Mouse (Mus musculus) testis, adult 2 months (tissue): ENCODE results near the gene D330020A13Rik. TPM values are rescaled to one million over a fixed set of nuclear protein-coding genes. Genes with fewer than 3 reads are reported as not detected.

Source experiments
- H3K27ac ChIP-seq: fragments of 200-500 bp; 2 replicates; pipeline ENCODE4 v1.5.1; 2012; ENCODE audit warnings: low read depth, low read length; ENCODE audit not compliant: control insufficient read depth, insufficient read depth
- H3K27me3 ChIP-seq: fragments of 200-500 bp; 2 replicates; pipeline ENCODE4 v1.6.1; 2012; ENCODE audit warnings: mild to moderate bottlenecking, low read length, moderate library complexity; ENCODE audit not compliant: control insufficient read depth, insufficient read depth
- H3K36me3 ChIP-seq: fragments of 200-500 bp; 2 replicates; pipeline ENCODE4 v1.6.1; 2012; ENCODE audit warnings: mild to moderate bottlenecking, low read length; ENCODE audit not compliant: control insufficient read depth, insufficient read depth
- H3K4me1 ChIP-seq: fragments of 200-500 bp; 2 replicates; pipeline ENCODE4 v1.6.1; 2012; ENCODE audit warnings: low read length; ENCODE audit not compliant: control insufficient read depth, insufficient read depth
- H3K4me3 ChIP-seq: fragments of 200-500 bp; 2 replicates; pipeline ENCODE4 v1.5.1; 2012; ENCODE audit warnings: low read depth, mild to moderate bottlenecking, low read length, moderate library complexity, mixed read lengths; ENCODE audit not compliant: control insufficient read depth
- CTCF ChIP-seq: fragments of 200-500 bp; IDR thresholded peaks from 2 replicates; pipeline ENCODE4 v1.5.1; 2012; ENCODE audit warnings: low read depth, mild to moderate bottlenecking, inconsistent platforms, low read length, moderate library complexity; ENCODE audit not compliant: control insufficient read depth, insufficient read depth, insufficient replicate concordance
- POLR2A ChIP-seq: fragments of 200-500 bp; IDR thresholded peaks from 2 replicates; pipeline ENCODE4 v1.6.1; 2012; ENCODE audit warnings: low read depth, mild to moderate bottlenecking, inconsistent platforms, low read length, moderate library complexity; ENCODE audit not compliant: control insufficient read depth
- polyA plus RNA-seq: library from polyadenylated mRNA; depleted of rRNA; stranded (reverse); fragments of >200 nt; gene quantifications from 2 replicates; pipeline ENCODE4 v1.2.3, GENCODE M21; 2012

The D330020A13Rik gene
- polyA plus RNA-seq, 1 experiment: 0.10 TPM

GRCm38 (mm10) chr6:120274887-120275286 is 19.3 kb upstream of the D330020A13Rik start:
- H3K4me1 ChIP-seq: no peaks in the 10 kb centered on the region
- no peak overlapping the region for H3K27ac ChIP-seq
- TF ChIP-seq CTCF (no peak), POLR2A (no peak)
- no peaks in the 10 kb centered on the region for H3K27me3 ChIP-seq
- H3K36me3 ChIP-seq: no peaks in the 10 kb centered on the region
- H3K4me3 ChIP-seq: no peak overlapping the region

GRCm38 (mm10) chr6:120275301-120275700 is 18.9 kb upstream of the D330020A13Rik start:
- Histone ChIP-seq H3K27ac (no peak overlapping the region), H3K4me3 (no peak overlapping the region), H3K4me1 (no peaks in the 10 kb centered on the region), H3K27me3 (no peaks in the 10 kb centered on the region), H3K36me3 (no peaks in the 10 kb centered on the region)
- TF ChIP-seq CTCF (no peak), POLR2A (no peak)

GRCm38 (mm10) chr6:120276874-120277449 is 17.2 kb upstream of the D330020A13Rik start:
- H3K36me3 ChIP-seq: no peaks in the 10 kb centered on the region
- no peaks in the 10 kb centered on the region for H3K4me1 ChIP-seq
- H3K27me3 ChIP-seq: no peaks in the 10 kb centered on the region
- no peak overlapping the region for H3K27ac ChIP-seq
- H3K4me3 ChIP-seq: no peak overlapping the region
- no peak for TF ChIP-seq CTCF
- TF ChIP-seq POLR2A: no peak

- TF ChIP-seq CTCF: no peak
- no peak for TF ChIP-seq POLR2A
- H3K4me1 ChIP-seq: no peaks in the 10 kb centered on the region
- no peaks in the 10 kb centered on the region for H3K36me3 ChIP-seq
- H3K27ac ChIP-seq: no peak overlapping the region
- H3K27me3 ChIP-seq: no peaks in the 10 kb centered on the region
- H3K4me3 ChIP-seq: no peak overlapping the region
Observed at GRCm38 (mm10) chr6:120287279-120287678, 6.9 kb upstream of the D330020A13Rik start.

- no peaks in the 10 kb centered on the region for H3K36me3 ChIP-seq
- no peak overlapping the region for H3K27ac ChIP-seq
- no peak overlapping the region for H3K4me3 ChIP-seq
- no peaks in the 10 kb centered on the region for H3K27me3 ChIP-seq
- TF ChIP-seq CTCF (no peak), POLR2A (no peak)
- no peaks in the 10 kb centered on the region for H3K4me1 ChIP-seq
Observed at GRCm38 (mm10) chr6:120288541-120288940, 5.6 kb upstream of the D330020A13Rik start.

GRCm38 (mm10) chr6:120289430-120289829 is 4.7 kb upstream of the D330020A13Rik start:
- Histone ChIP-seq H3K36me3 (no peaks in the 10 kb centered on the region), H3K27ac (no peak overlapping the region), H3K27me3 (no peaks in the 10 kb centered on the region), H3K4me1 (peaks cover 3% of the 10 kb centered on the region), H3K4me3 (no peak overlapping the region)
- TF ChIP-seq POLR2A (no peak), CTCF (no peak)

- Histone ChIP-seq H3K36me3 (no peaks in the 10 kb centered on the region), H3K4me1 (peaks cover 5% of the 10 kb centered on the region), H3K27me3 (no peaks in the 10 kb centered on the region), H3K27ac (no peak overlapping the region), H3K4me3 (no peak overlapping the region)
- TF ChIP-seq POLR2A (no peak), CTCF (no peak)
Observed at GRCm38 (mm10) chr6:120291396-120292009, 2.7 kb upstream of the D330020A13Rik start.
